Mouse (Mus musculus) liver, embryonic 12.5 days (tissue): ENCODE data around the gene Gm11034. TPM values are rescaled to one million over a fixed set of nuclear protein-coding genes. Genes with fewer than 3 reads are reported as not detected.

Experiments used
- ATAC-seq: fragments of 200-750 bp; cut with Nextera tagmentation; 2 replicates; pipeline ENCODE4 v1.8.0; 2017; ENCODE audit warnings: moderate number of reproducible peaks, mild to moderate bottlenecking, moderate library complexity
- H3K27ac ChIP-seq: fragments of 300-500 bp; sonication (generic); 2 replicates; pipeline ENCODE4 v1.5.1; 2016; ENCODE audit warnings: mild to moderate bottlenecking
- H3K27me3 ChIP-seq: fragments of 300-500 bp; sonication (generic); replicated peaks from 2 replicates; pipeline ENCODE4 v1.6.1; 2016; ENCODE audit warnings: mild to moderate bottlenecking, moderate library complexity
- H3K36me3 ChIP-seq: fragments of 300-500 bp; sonication (generic); 2 replicates; pipeline ENCODE4 v1.6.1; 2016; ENCODE audit warnings: mild to moderate bottlenecking, moderate library complexity
- H3K4me1 ChIP-seq: fragments of 300-500 bp; sonication (generic); 2 replicates; pipeline ENCODE4 v1.6.1; 2016
- H3K4me2 ChIP-seq: fragments of 300-500 bp; sonication (generic); 2 replicates; pipeline ENCODE4 v1.6.1; 2016; ENCODE audit warnings: mild to moderate bottlenecking, moderate library complexity
- H3K4me3 ChIP-seq: fragments of 300-500 bp; sonication (generic); 2 replicates; pipeline ENCODE4 v1.5.1; 2016; ENCODE audit warnings: mild to moderate bottlenecking, moderate library complexity
- H3K9ac ChIP-seq: fragments of 300-500 bp; sonication (generic); 2 replicates; pipeline ENCODE4 v1.6.1; 2016; ENCODE audit warnings: mild to moderate bottlenecking, moderate library complexity
- H3K9me3 ChIP-seq: fragments of 300-500 bp; sonication (generic); replicated peaks from 2 replicates; pipeline ENCODE4 v1.6.1; 2016; ENCODE audit warnings: mild to moderate bottlenecking, moderate library complexity
- WGBS: fragments of 180-500 bp; shearing (Covaris S2); methylation state at CpG from one replicate; pipeline ENCODE4 v1.1.7; 2016; ENCODE audit not compliant: insufficient replicate concordance; 5-methylcytosine and 5-hydroxymethylcytosine counted together
- polyA plus RNA-seq: library from polyadenylated mRNA; unstranded; fragments of >200 nt; fragmentation: Nextera tagmentation; extraction: Ambion mirVana; gene quantifications from 2 replicates; pipeline ENCODE4 v1.2.1, GENCODE M21; 2016

The Gm11034 gene
- polyA plus RNA-seq, 1 experiment from 2014 or later, result not detected

DNA sequence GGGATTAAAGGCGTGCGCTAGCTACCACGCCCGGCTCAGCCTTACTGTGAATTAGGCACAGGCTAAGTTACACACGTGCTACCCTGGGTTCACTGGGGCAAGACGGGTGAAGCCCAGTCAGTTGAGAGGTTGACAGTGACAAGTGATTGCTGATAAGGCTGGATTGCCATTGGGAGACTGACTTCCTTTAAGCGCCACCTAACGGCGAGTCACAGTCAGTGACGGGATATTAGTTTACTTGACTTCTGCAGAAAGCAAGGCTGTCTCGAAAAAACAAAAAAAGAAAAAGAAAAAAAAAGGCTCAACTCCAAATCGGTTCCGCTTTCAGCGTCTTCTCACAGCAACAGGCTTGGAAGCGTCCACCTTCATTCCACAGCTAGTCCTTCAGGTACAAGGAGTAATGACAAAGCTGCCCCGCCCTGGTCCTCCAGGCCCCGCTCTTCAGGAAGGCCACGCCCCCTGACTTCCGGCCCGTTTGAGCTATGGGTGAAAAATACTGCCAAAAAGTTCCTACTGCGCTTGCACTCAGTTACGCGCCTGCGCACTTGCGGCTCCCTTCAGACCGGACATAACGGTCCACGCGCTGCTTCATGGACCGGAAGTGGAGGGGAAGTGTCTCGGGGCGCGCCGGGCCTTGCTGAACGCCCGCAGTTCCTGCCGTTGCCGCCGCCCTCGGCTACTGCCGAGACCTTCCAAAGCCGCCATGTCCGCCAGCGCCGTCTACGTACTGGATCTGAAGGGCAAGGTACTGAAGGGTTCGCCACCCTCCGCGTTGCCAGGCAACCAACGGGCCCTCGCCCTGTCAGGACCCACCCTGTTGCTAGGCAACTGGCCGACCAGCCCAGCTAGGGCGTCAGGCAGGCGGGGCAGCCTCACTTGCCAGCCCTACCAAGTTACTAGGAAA, 26.3 kb upstream of the Gm11034 start, which contains the start of gene Ap1m1:
Gene Ap1m1 (plus strand): TSS at position 520 of the 904 bp plus-strand sequence.
- Histone ChIP-seq H3K9me3 (no peaks in the 10 kb centered on the region), H3K27me3 (no peaks in the 10 kb centered on the region), H3K27ac (peak within 1 kb of the TSS; percentile 97), H3K4me3 (peak within 1 kb of the TSS; percentile 81), H3K36me3 (peaks cover 30% of the 10 kb centered on the region), H3K9ac (peak within 1 kb of the TSS; percentile 76), H3K4me2 (peak within 1 kb of the TSS; percentile 94), H3K4me1 (peaks cover 48% of the 10 kb centered on the region)
- peak; percentile 91 for ATAC-seq
- WGBS, result under 1% methylated on average over 54 of the region's 54 CpGs

DNA sequence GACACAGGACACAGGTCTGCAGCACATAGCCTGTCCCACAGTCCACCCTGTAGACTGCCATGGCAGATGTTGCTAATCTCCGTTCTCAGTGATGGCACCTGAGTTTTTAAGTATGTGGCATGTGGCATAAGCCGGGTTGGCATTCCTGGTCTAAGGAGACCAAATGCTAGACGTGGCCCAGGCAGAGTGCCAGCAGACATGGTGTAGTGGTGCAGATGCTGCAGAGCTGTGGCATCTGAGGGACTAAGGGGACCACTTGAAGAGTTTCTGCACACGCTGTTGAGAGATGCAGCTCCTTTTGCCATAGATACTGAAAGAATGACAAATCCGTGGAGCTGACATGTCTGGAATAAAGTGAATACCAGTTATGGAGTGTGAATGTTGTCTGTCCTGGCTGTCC, 9.2 kb upstream of the Gm11034 start:
- 85% methylated on average over 5 of the region's 5 CpGs for WGBS
- no peaks in the 10 kb centered on the region for H3K9me3 ChIP-seq
- H3K27me3 ChIP-seq, result no peaks in the 10 kb centered on the region
- peaks cover 19% of the 10 kb centered on the region for H3K4me1 ChIP-seq
- H3K4me3 ChIP-seq, result no peak overlapping the region
- peaks cover 37% of the 10 kb centered on the region for H3K36me3 ChIP-seq
- H3K9ac ChIP-seq, result no peak overlapping the region
- no peak for ATAC-seq
- H3K27ac ChIP-seq, result no peak overlapping the region
- H3K4me2 ChIP-seq, result no peak overlapping the region

DNA sequence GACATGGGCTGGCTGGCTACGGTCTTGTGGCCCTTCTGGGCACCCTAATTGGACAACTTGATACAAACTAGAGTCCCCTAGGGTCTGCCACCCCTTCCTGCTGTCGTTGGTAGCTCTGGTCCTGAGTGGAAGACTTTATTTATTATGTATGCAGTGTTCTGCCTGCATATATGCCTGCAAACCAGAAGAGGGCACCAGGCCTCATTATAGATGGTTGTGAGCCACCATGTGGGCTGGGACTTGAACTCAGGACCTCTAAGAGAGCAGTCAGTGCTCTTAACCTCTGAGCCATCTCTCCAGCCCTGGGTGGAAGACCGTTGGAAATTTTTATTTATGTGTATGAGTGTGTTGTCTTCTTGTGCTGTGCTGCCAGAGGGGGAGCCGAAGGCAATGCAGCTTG, 7.3 kb upstream of the Gm11034 start:
- whole genome bisulfite sequencing, result 75% methylated on average over 4 of the region's 4 CpGs
- H3K4me3 ChIP-seq, result peak overlapping the region; percentile 92
- no peaks in the 10 kb centered on the region for H3K27me3 ChIP-seq
- H3K9ac ChIP-seq, result peak overlapping the region; percentile 90
- peak overlapping the region; percentile 89 for H3K4me2 ChIP-seq
- ATAC-seq, result no peak
- H3K27ac ChIP-seq, result peak overlapping the region; percentile 92; the same call in 1 of the 2 replicates
- no peaks in the 10 kb centered on the region for H3K9me3 ChIP-seq
- H3K36me3 ChIP-seq, result peaks cover 37% of the 10 kb centered on the region
- H3K4me1 ChIP-seq, result peaks cover 19% of the 10 kb centered on the region

DNA sequence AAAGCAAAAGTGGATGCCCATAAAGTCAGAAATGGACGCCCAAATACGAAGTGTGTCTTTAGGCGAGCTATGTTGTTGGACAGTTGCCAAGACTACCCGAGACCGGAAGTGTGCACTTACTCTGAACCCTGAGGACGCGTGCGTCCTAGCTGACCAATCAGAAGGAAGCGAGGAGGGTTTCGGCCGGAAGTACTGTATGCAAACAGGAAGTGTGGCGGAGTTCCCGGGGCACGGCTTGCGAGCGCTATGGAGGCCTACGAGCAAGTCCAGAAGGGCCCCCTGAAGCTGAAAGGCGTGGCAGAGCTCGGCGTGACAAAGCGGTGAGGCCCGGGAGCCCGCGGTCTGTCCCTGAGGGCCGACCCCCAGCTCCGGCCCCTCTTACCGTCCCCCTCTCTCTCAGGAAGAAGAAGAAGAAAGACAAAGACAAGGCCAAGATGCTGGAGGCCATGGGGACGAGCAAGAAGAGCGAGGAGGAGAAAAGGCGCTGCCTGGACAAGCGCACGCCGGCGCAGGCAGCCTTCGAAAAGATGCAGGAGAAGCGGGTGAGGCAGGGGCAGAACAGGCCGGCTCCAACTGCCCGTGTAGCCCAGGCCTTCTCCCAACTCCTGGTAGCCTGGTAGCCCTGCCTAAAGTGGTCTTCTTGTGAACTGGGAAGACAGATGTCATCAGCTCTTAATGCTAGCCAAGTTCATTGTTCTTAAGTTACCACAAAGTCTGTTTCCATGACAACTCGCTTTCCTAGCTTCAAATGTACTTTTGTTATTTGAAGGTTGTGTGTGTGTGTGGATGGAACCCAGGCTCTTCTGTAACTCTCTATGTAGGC, 6.3 kb upstream of the Gm11034 start, which contains the start of gene Fam32a:
Gene Fam32a (plus strand): TSS at position 190 of the 823 bp plus-strand sequence.
- peak within 1 kb of the TSS; percentile 92 for H3K4me3 ChIP-seq
- 6% methylated on average over 39 of the region's 39 CpGs for WGBS
- no peaks in the 10 kb centered on the region for H3K9me3 ChIP-seq
- H3K27me3 ChIP-seq, result no peaks in the 10 kb centered on the region; the same call in 1 of the 2 replicates
- H3K36me3 ChIP-seq, result peaks cover 37% of the 10 kb centered on the region
- ATAC-seq, result peak; percentile 97
- H3K4me2 ChIP-seq, result peak within 1 kb of the TSS; percentile 89
- H3K4me1 ChIP-seq, result peaks cover 19% of the 10 kb centered on the region
- peak within 1 kb of the TSS; percentile 92 for H3K27ac ChIP-seq
- H3K9ac ChIP-seq, result peak within 1 kb of the TSS; percentile 90

DNA sequence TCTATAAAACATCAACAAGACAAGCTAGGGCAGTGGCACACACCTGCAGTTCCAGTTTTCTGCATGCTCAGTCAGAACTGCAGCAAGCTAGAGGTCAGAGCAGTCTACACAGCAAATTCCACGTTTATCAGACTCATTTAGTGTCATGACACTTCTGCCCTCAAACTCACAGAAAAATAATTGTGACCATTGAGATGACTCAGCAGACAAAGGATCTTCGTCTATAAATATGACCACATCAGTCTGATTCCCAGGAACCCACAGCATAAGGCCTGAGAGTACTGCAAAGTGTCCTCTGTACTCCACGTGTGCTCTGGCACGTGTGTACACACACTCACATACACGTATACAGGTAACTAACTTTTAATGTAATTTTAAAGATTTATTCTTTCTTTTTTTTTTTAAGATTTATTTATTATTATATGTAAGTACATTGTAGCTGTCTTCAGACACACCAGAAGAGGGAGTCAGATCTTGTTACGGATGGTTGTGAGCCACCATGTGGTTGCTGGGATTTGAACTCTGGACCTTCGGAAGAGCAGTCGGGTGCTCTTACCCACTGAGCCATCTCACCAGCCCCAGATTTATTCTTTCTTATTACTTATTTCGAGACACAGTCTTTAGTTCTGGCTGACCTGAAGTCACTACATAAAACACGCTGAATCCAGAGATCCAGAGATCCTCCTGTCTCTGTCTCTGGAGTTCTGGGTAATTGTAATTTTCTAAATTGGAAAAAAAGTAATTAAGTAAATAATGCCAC, 5.5 kb upstream of the Gm11034 start:
- Histone ChIP-seq H3K4me1 (peaks cover 19% of the 10 kb centered on the region), H3K4me2 (peak overlapping the region; percentile 89), H3K9me3 (no peaks in the 10 kb centered on the region), H3K36me3 (peaks cover 33% of the 10 kb centered on the region), H3K9ac (peak overlapping the region; percentile 90; the same call in 1 of the 2 replicates), H3K27me3 (no peaks in the 10 kb centered on the region; the same call in 1 of the 2 replicates), H3K27ac (peak overlapping the region; percentile 92), H3K4me3 (peak overlapping the region; percentile 92)
- no peak for ATAC-seq
- WGBS, result 66% methylated on average over 9 of the region's 10 CpGs

DNA sequence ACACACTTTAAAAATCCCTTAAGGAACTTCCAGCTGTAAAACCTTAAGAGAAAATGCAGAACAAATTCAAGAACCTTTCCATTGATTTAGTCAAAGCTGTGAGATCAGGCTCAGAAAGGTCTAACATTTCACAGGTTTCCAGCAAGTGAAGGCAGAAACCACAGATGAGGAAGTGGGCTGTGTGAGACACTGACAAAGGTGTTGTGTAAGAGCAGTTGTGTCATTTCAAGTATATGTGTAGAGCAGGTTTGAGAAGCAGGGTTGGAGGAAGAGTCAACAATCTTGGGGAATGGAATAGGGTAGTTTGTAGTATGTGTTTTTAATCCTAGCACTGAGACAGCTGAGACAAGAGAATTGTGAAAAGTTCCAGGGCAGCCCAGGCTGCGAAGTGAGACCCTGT, 2.4 kb upstream of the Gm11034 start:
- Histone ChIP-seq H3K27ac (no peak overlapping the region), H3K9me3 (no peaks in the 10 kb centered on the region), H3K9ac (no peak overlapping the region), H3K4me2 (no peak overlapping the region), H3K27me3 (no peaks in the 10 kb centered on the region; the same call in 1 of the 2 replicates), H3K36me3 (peaks cover 2% of the 10 kb centered on the region), H3K4me1 (peaks cover 8% of the 10 kb centered on the region), H3K4me3 (no peak overlapping the region)
- WGBS, result 29% methylated on average over 1 of the region's 1 CpGs
- no peak for ATAC-seq

DNA sequence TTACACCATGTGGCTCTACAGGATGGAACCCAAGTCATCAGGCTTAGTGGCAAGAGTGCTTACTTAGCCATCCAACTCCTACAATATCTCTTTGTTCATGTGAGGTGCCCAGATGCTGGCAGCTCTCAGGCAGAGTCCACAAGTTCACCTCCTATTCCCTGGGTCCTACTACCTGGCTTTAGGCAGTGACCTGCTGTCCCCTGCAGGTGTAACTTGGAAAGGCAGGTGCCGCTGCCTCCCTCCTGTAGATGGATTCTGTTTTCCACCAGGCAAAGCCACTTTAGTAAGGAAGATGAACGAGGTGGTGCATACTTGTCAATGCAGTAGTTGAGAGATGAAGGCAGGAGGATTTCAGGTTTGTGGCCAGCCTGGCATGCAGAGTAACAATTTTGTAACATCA, 1.6 kb upstream of the Gm11034 start:
- Histone ChIP-seq H3K4me1 (peaks cover under 1% of the 10 kb centered on the region), H3K36me3 (no peaks in the 10 kb centered on the region), H3K27ac (no peak overlapping the region), H3K9ac (no peak overlapping the region), H3K9me3 (no peaks in the 10 kb centered on the region), H3K27me3 (no peaks in the 10 kb centered on the region; the same call in 1 of the 2 replicates), H3K4me2 (no peak overlapping the region), H3K4me3 (no peak overlapping the region)
- 31% methylated on average over 2 of the region's 2 CpGs for WGBS
- ATAC-seq, result no peak

DNA sequence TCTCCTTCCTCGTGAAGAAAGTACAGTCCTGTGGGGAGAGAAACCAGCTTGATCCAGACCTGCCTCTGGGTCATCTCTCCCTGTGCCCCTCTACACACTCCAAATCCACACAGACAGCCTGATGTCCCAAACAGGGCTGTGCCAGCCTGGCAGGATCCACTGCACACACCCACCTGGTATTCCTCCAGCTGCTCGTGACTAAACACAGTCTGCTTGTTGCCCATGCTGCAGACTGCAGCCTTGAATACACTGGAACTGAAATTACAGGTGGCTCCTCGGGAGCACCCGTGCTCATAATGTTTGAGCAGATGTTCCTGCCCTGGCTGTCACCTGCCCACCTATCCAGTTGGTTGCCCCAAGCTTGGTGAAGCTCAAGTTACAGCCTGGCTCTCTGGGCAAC, 685 bp downstream of the Gm11034 start, which contains the start of gene Cib3:
Gene Cib3 (minus strand): TSS at position 87 of the 400 bp plus-strand sequence.
- ATAC-seq, result no peak
- Histone ChIP-seq H3K27me3 (no peaks in the 10 kb centered on the region; the same call in 1 of the 2 replicates), H3K4me1 (no peaks in the 10 kb centered on the region), H3K36me3 (no peaks in the 10 kb centered on the region), H3K4me3 (no peak within 1 kb of the TSS), H3K9me3 (no peaks in the 10 kb centered on the region), H3K27ac (no peak within 1 kb of the TSS), H3K9ac (no peak within 1 kb of the TSS), H3K4me2 (no peak within 1 kb of the TSS)
- 44% methylated on average over 4 of the region's 4 CpGs for WGBS

DNA sequence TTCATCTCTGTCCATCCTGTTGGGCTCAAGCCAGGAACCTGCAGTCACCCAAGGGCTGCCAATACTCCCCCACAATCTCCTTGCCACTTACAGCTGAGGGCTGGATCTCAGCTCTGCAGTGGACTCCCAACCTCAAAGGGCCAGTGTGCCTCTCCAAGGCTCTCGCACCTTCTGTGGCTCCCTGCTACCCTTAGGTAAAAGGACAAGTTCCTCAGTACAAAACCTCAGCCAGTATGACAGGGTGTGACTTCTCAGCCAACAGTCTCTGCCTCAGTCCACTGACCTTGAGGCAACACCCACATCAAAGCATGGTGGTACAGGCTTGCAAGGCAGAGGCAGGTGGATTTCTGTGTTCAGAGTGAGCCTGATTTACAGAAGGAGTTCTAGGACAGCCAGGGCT, 1.6 kb downstream of the Gm11034 start:
- H3K4me1 ChIP-seq, result no peaks in the 10 kb centered on the region
- no peaks in the 10 kb centered on the region; the same call in 1 of the 2 replicates for H3K27me3 ChIP-seq
- no peak for ATAC-seq
- H3K4me3 ChIP-seq, result no peak overlapping the region
- no peaks in the 10 kb centered on the region for H3K9me3 ChIP-seq
- H3K4me2 ChIP-seq, result no peak overlapping the region
- no peak overlapping the region for H3K27ac ChIP-seq
- WGBS, result 59% methylated on average over 1 of the region's 1 CpGs
- H3K9ac ChIP-seq, result no peak overlapping the region
- H3K36me3 ChIP-seq, result no peaks in the 10 kb centered on the region

DNA sequence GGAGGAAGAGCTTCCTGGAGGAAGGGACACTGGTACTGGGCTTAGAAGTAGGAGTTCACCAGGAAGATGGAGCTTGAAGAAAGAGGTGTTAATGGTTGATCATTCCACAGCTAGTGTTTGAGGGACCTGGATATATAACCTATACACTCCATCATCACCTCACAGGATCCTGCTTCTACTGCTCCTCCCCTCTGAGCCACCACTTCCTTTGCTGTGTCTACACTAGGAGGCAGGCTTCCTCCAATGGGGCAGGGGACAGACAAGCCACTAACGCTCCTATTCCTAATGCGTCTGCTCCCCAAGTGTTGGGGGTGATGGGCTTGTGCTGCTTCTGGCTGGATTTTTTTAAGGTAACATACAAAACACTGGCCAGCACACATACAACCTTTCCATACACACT, 2.7 kb downstream of the Gm11034 start:
- WGBS, result 24% methylated on average over 2 of the region's 2 CpGs
- no peak overlapping the region for H3K9ac ChIP-seq
- H3K4me2 ChIP-seq, result no peak overlapping the region
- H3K27ac ChIP-seq, result no peak overlapping the region
- no peaks in the 10 kb centered on the region for H3K4me1 ChIP-seq
- H3K4me3 ChIP-seq, result no peak overlapping the region
- H3K36me3 ChIP-seq, result no peaks in the 10 kb centered on the region
- ATAC-seq, result no peak
- H3K27me3 ChIP-seq, result no peaks in the 10 kb centered on the region; the same call in 1 of the 2 replicates
- no peaks in the 10 kb centered on the region for H3K9me3 ChIP-seq

DNA sequence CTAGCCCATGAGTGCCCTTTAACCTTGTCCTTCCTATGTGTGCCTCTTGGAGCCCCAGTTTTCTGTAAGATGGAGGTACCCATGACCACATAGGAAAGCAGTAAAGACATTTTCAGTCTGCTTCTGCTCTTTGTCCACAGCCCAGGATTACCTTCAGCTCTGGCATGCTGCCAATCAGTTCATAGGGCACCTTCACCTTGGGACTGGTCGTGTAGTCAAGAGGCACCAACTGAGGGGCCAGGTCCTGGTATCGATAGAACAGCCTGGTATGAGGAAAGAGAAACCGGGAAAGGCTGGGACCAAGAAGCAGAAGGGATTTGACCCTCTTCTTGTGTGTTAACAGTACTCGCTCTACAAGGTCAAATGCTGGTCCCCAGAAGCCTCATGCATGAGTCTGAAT, 3.2 kb downstream of the Gm11034 start:
- no peak for ATAC-seq
- H3K4me1 ChIP-seq, result no peaks in the 10 kb centered on the region
- no peaks in the 10 kb centered on the region for H3K36me3 ChIP-seq
- no peak overlapping the region for H3K4me3 ChIP-seq
- H3K27me3 ChIP-seq, result no peaks in the 10 kb centered on the region; the same call in 1 of the 2 replicates
- no peaks in the 10 kb centered on the region for H3K9me3 ChIP-seq
- no peak overlapping the region for H3K4me2 ChIP-seq
- H3K27ac ChIP-seq, result no peak overlapping the region
- H3K9ac ChIP-seq, result no peak overlapping the region
- WGBS, result 60% methylated on average over 4 of the region's 4 CpGs
